Mouse (Mus musculus): Measurements from ENCODE around the gene Sptb.

Sptb gene

DNA sequence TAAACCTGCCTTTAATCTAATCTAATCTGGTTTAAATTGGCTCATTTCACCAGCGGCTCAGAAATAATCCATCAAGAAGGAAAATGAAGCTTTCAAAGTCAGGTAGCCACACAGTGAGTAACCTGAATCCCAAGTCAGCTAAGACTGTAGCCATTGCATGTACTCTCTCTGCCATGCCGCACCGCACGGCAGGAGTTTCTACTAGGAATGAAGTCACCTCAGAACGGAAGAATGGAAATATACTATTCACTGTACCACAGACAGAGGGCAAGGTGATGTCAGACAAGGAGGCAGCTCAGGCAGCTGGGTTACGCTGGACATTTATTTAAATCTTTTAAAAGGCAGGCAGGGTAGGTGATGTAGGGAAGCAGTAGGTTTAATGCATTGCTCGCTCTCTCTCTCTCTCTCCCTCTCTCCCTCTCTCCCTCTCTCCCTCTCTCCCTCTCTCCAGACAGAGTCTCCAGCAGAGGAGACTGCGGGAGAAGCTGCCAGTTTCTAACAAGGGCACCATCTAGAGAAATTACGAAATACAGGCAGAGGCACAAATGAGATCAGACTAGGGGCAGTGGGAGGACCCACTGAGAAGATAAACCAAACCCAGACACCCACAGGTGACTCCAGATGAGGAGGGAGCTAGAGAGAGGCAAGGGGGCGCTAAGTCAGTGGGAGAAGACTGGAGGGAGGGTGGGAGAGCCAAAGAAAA is 22.7 kb downstream of the Sptb start:
- no peak for DNase-seq (ENCODE audit: low read depth, low spot score)
- no peaks in the 10 kb centered on the region for H3K36me3 ChIP-seq (ENCODE audit: control insufficient read depth, insufficient read depth, low read length, poor library complexity, severe bottlenecking)
- no peaks in the 10 kb centered on the region for H3K27me3 ChIP-seq (ENCODE audit: control insufficient read depth, insufficient read depth, low read length, poor library complexity, severe bottlenecking)

DNA sequence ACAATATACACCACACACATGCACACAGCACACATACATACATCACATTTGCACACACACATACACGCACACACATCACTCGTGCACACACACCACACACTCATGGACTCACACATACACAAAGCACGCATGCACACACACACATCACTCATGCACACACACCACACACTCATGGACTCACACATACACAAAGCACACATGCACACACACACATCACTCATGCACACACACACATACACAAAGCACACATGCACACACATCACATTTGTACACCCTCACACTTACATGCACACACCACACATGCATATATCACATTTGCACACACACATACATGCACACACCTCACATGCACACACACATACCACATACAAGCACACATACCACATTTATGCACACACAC is 24.7 kb downstream of the Sptb start:
- no peaks in the 10 kb centered on the region for H3K36me3 ChIP-seq (ENCODE audit: control insufficient read depth, insufficient read depth, low read length, poor library complexity, severe bottlenecking)
- no peak for DNase-seq (ENCODE audit: low read depth, low spot score)
- H3K27me3 ChIP-seq (ENCODE audit: control insufficient read depth, insufficient read depth, low read length, poor library complexity, severe bottlenecking), result no peaks in the 10 kb centered on the region

- H3K27me3 ChIP-seq (ENCODE audit: control insufficient read depth, insufficient read depth, low read length, poor library complexity, severe bottlenecking), result no peaks in the 10 kb centered on the region
- DNase-seq (ENCODE audit: low read depth, low spot score), result no peak
- no peaks in the 10 kb centered on the region for H3K36me3 ChIP-seq (ENCODE audit: control insufficient read depth, insufficient read depth, low read length, poor library complexity, severe bottlenecking)
Measured at GRCm38 (mm10) chr12:76684493-76684892, 25.9 kb downstream of the Sptb start.

GRCm38 (mm10) chr12:76681937-76682336 is 28.4 kb downstream of the Sptb start:
- no peaks in the 10 kb centered on the region for H3K27me3 ChIP-seq (ENCODE audit: control insufficient read depth, insufficient read depth, low read length, poor library complexity, severe bottlenecking)
- H3K36me3 ChIP-seq (ENCODE audit: control insufficient read depth, insufficient read depth, low read length, poor library complexity, severe bottlenecking), result no peaks in the 10 kb centered on the region
- DNase-seq (ENCODE audit: low read depth, low spot score), result no peak

DNA sequence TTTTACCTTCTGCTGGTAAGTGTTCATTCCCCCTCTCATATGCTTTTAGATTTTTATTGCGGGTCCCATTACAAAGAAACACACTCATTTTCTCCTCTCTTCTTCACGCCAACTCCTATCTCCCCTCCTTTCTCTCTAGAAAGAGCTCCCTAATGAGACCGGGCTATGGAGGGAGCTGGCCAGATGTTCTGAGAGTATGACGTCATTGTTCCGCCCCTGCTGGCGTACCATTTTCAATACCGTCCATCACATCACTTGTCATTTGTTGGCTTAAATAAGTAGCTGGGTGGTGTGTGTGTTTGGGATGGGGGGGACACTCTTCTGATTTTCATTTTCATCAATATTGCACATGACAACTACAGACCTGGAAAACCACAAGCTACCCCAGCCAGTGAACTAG is 33.3 kb downstream of the Sptb start:
- Histone ChIP-seq H3K27me3 (ENCODE audit: control insufficient read depth, insufficient read depth, low read length, poor library complexity, severe bottlenecking) (no peaks in the 10 kb centered on the region), H3K36me3 (ENCODE audit: control insufficient read depth, insufficient read depth, low read length, poor library complexity, severe bottlenecking) (no peaks in the 10 kb centered on the region)
- no peak for DNase-seq (ENCODE audit: low read depth, low spot score)

- DNase-seq (ENCODE audit: low read depth, low spot score), result no peak
- H3K36me3 ChIP-seq (ENCODE audit: control insufficient read depth, insufficient read depth, low read length, poor library complexity, severe bottlenecking), result no peaks in the 10 kb centered on the region
- no peaks in the 10 kb centered on the region for H3K27me3 ChIP-seq (ENCODE audit: control insufficient read depth, insufficient read depth, low read length, poor library complexity, severe bottlenecking)
Measured at GRCm38 (mm10) chr12:76676477-76676876, 33.9 kb downstream of the Sptb start.

DNA sequence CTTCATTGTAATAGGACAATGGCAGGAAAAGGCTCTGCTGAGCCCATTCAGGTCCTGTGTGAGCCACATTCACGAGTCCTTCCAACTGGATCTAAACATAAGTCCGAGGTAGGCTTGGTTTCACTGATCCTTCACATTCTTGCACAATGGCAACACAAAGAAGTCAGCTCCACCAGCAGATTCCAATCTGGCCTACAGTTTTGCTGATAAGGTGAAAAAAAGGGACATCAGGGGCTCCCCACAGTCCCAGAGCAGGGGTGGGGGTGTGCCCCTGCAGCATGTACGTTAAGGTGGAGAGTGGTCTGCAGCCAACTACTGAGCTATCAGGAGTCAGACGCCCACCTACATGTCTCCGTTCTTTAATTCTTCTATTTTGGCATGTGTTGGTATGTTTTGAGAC is 35.0 kb downstream of the Sptb start:
- Histone ChIP-seq H3K27me3 (ENCODE audit: control insufficient read depth, insufficient read depth, low read length, poor library complexity, severe bottlenecking) (no peaks in the 10 kb centered on the region), H3K36me3 (ENCODE audit: control insufficient read depth, insufficient read depth, low read length, poor library complexity, severe bottlenecking) (no peaks in the 10 kb centered on the region)
- DNase-seq (ENCODE audit: low read depth, low spot score), result no peak

- no peaks in the 10 kb centered on the region for H3K27me3 ChIP-seq (ENCODE audit: control insufficient read depth, insufficient read depth, low read length, poor library complexity, severe bottlenecking)
Measured at GRCm38 (mm10) chr12:76673794-76674222, 36.5 kb downstream of the Sptb start.

GRCm38 (mm10) chr12:76672008-76672407 is 38.3 kb downstream of the Sptb start:
- no peak for DNase-seq (ENCODE audit: low read depth, low spot score)
- no peaks in the 10 kb centered on the region for H3K27me3 ChIP-seq (ENCODE audit: control insufficient read depth, insufficient read depth, low read length, poor library complexity, severe bottlenecking)

More at GRCm38 (mm10) chr12:76673794-76674222, 36.5 kb downstream of the Sptb start:
- H3K36me3 ChIP-seq (ENCODE audit: control insufficient read depth, insufficient read depth, low read length, poor library complexity, severe bottlenecking), result no peaks in the 10 kb centered on the region
- no peak for DNase-seq (ENCODE audit: low read depth, low spot score)

DNA sequence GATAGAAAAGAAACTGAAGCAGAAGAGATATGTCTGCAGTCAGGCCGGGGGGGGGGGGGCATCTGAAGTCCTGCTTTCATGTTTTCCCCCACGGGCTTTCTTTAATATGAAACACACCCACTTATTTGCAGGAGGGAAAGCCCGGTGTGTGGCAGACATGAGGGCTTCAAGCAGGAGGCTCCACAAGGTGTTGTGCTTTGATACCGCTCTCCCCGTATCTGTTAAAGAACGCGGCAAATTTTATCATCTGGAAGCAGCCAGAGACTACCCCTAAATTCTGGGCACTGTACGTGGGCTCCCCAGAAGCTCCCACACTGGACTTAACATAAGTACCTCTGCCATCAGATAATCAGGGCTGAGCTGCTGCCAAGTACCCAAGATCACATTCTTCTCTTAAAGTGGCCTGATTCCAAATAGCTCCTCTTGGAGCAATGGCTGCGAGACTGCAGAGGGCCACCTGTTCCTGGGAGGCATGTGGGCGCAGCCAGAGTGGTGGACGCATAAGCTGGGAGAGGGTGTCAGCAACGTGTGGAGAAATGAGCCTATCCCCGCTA is 39.7 kb downstream of the Sptb start:
- Histone ChIP-seq H3K27me3 (ENCODE audit: control insufficient read depth, insufficient read depth, low read length, poor library complexity, severe bottlenecking) (no peaks in the 10 kb centered on the region), H3K36me3 (ENCODE audit: control insufficient read depth, insufficient read depth, low read length, poor library complexity, severe bottlenecking) (no peaks in the 10 kb centered on the region)
- DNase-seq (ENCODE audit: low read depth, low spot score), result no peak

More at GRCm38 (mm10) chr12:76672008-76672407, 38.3 kb downstream of the Sptb start:
- H3K36me3 ChIP-seq (ENCODE audit: control insufficient read depth, insufficient read depth, low read length, poor library complexity, severe bottlenecking), result no peaks in the 10 kb centered on the region

DNA sequence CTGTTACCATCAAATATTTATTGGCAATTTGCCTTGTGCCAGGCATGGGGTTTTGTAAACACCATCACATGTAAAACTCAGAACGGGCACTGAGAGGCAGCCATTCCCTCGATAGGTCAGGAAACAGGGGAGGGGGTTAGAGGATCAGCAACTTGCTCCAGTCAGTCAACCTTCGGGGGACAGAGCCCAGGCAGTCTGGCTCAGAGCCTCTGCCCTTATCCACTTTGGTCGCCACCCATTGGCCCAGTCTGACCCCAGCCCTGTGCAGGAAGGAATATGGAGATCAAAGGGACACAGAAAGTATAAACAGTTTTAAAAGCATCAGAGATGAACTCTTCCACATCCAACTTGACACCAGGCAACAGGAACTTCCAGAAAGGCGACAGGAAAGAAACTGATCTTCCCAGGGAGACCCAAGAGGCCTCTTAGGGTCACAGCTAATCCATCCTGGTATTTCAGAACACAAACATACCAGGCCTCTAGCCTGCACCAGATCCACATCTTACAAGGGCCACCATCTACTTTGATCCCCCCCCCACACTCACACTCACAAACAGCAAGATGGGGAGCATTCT is 40.3 kb downstream of the Sptb start:
- H3K27me3 ChIP-seq (ENCODE audit: control insufficient read depth, insufficient read depth, low read length, poor library complexity, severe bottlenecking), result no peaks in the 10 kb centered on the region
- no peak for DNase-seq (ENCODE audit: low read depth, low spot score)
- H3K36me3 ChIP-seq (ENCODE audit: control insufficient read depth, insufficient read depth, low read length, poor library complexity, severe bottlenecking), result no peaks in the 10 kb centered on the region

DNA sequence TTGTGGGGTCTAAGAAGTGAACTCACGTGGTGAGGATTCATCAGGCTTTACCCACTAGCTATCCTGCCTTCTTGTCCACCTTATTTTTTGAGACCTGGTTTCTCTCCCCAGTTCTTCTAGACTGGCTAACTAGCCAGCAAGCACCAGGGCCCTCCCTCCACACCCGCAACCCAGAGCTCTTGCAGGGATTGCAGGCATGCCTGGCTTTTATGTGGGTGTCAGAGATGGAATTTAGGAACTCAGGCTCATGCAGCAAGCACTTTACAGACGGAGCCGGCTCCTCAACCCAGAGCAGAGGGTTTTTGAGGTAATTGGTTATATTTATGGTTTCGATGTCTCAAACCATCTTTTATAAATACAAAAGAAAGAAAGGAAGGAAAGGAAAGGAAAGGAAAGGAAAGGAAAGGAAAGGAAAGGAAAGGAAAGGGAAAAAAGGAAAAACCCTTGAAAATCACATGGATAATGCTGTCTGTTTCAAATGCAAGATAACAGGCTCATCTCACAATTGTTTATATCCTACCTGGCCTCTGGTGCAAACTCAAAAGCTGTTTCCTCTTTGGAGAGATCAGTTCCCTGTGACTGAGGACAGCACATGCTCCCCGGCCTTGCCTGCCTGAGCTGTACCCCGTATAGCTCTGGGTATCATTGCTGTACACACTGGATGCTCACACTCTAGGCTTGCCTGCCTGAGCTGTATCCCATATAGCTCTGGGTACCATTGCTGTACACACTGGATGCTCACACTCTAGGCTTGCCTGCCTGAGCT is 41.5 kb downstream of the Sptb start:
- no peaks in the 10 kb centered on the region for H3K36me3 ChIP-seq (ENCODE audit: control insufficient read depth, insufficient read depth, low read length, poor library complexity, severe bottlenecking)
- no peaks in the 10 kb centered on the region for H3K27me3 ChIP-seq (ENCODE audit: control insufficient read depth, insufficient read depth, low read length, poor library complexity, severe bottlenecking)
- DNase-seq (ENCODE audit: low read depth, low spot score), result no peak

- DNase-seq (ENCODE audit: low read depth, low spot score), result no peak
- H3K36me3 ChIP-seq (ENCODE audit: control insufficient read depth, insufficient read depth, low read length, poor library complexity, severe bottlenecking), result no peaks in the 10 kb centered on the region
- H3K27me3 ChIP-seq (ENCODE audit: control insufficient read depth, insufficient read depth, low read length, poor library complexity, severe bottlenecking), result no peaks in the 10 kb centered on the region
Measured at GRCm38 (mm10) chr12:76651788-76652345, 58.5 kb downstream of the Sptb start.

DNA sequence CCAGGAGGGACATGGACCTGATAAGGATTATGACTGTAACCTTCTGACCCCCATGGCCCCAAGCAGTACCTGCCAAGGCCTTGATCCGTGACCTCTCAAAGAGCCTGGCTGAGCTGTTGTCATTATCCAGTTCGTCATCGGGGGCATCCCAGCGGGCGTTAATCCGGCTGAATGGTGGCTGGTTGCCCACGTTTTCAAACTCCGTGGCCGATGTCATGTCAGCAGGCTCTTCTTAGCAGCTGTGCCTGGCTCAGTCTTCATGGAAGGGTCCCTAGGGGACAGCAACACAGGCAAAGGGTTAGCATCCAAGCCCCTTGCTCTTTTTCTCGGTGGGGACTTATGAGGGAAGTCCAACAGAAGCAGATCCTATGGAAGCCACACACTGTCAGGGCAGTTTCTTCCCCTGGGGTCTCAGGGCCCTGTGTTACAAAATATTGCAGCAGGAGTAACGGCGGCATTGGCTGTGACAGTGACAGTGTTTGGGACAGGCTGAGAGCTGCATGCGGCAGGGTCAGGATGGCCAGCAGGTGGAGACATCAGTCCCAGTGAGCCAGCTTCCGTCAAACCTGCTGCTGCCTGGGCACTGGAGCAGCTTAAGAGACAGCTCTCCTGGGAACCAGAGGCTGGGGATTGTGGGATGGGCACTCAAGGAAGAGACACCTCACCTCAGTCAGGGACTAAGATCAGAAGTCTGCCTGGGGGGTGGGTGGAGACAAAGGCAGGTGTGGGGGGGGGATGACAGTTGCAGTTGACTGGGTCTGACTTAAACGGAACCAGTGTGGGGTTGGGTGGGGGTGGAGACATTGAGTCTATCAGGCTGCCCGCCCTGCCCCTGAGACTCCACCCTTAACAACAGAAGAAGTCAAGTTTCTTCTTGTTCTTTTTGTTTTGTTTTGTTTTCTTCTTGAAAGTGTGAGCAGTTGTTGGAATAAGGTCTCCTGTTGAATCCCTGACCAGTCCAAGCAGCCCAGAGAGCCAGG is 60.3 kb downstream of the Sptb start:
- Histone ChIP-seq H3K27me3 (ENCODE audit: control insufficient read depth, insufficient read depth, low read length, poor library complexity, severe bottlenecking) (no peaks in the 10 kb centered on the region), H3K36me3 (ENCODE audit: control insufficient read depth, insufficient read depth, low read length, poor library complexity, severe bottlenecking) (no peaks in the 10 kb centered on the region)
- DNase-seq (ENCODE audit: low read depth, low spot score), result peak; percentile 67

Measured in splenic B cell, adult 2 months (primary cell).